Mouse (Mus musculus) lung, postnatal 0 days (tissue): ENCODE results near the gene Gpank1. TPM values are rescaled to one million over a fixed set of nuclear protein-coding genes. Genes with fewer than 3 reads are reported as not detected.

Source experiments
- ATAC-seq: fragments of 200-750 bp; cut with Nextera tagmentation; 2 replicates; pipeline ENCODE4 v1.8.0; 2017; ENCODE audit warnings: moderate library complexity
- DNase-seq: peaks from one replicate; pipeline ENCODE4 v3.0.0-alpha.2; 2016; ENCODE audit warnings: low spot score
- H3K27ac ChIP-seq: fragments of 300-500 bp; sonication (generic); 2 replicates; pipeline ENCODE4 v1.5.1; 2014; ENCODE audit warnings: antibody characterized with exemption, mild to moderate bottlenecking, low read length, mixed read lengths
- H3K27me3 ChIP-seq: fragments of 300-500 bp; sonication (generic); replicated peaks from 2 replicates; pipeline ENCODE4 v1.6.1; 2014; ENCODE audit warnings: low read length, mixed read lengths; ENCODE audit not compliant: insufficient read depth
- H3K36me3 ChIP-seq: fragments of 300-500 bp; sonication (generic); 2 replicates; pipeline ENCODE4 v1.6.1; 2014; ENCODE audit warnings: low read length, mixed read lengths; ENCODE audit not compliant: insufficient read depth
- H3K4me1 ChIP-seq: fragments of 300-500 bp; sonication (generic); 2 replicates; pipeline ENCODE4 v1.6.1; 2014; ENCODE audit warnings: antibody characterized with exemption, low read depth, low read length, mixed read lengths; ENCODE audit not compliant: insufficient read depth
- H3K4me2 ChIP-seq: fragments of 300-500 bp; sonication (generic); replicated peaks from 2 replicates; pipeline ENCODE4 v1.6.1; 2014; ENCODE audit warnings: low read depth, mild to moderate bottlenecking, low read length, moderate library complexity, mixed read lengths
- H3K4me3 ChIP-seq: fragments of 300-500 bp; sonication (generic); 2 replicates; pipeline ENCODE4 v1.5.1; 2014; ENCODE audit warnings: low read depth, low read length
- H3K9ac ChIP-seq: fragments of 300-500 bp; sonication (generic); replicated peaks from 2 replicates; pipeline ENCODE4 v1.6.1; 2014; ENCODE audit warnings: low read depth, mild to moderate bottlenecking
- H3K9me3 ChIP-seq: fragments of 300-500 bp; sonication (generic); 2 replicates; pipeline ENCODE4 v1.6.1; 2016; ENCODE audit warnings: low read length, mixed read lengths
- CTCF ChIP-seq: IDR thresholded peaks from 2 replicates; pipeline ENCODE4 v1.5.1; 2016; ENCODE audit warnings: antibody characterized with exemption, mild to moderate bottlenecking
- EP300 ChIP-seq: IDR thresholded peaks from 2 replicates; pipeline ENCODE4 v1.6.1; 2016; ENCODE audit warnings: antibody characterized with exemption, mild to moderate bottlenecking, control low read depth
- WGBS: fragments of 180-500 bp; shearing (Covaris S2); extraction: QIAGEN DNeasy Blood & Tissue Kit; methylation state at CpG from one replicate; pipeline ENCODE4 v1.1.7; 2014; 5-methylcytosine and 5-hydroxymethylcytosine counted together
- polyA plus RNA-seq: library from polyadenylated mRNA; unstranded; fragments of >200 nt; fragmentation: Nextera tagmentation; extraction: Ambion mirVana; gene quantifications from 2 replicates; pipeline ENCODE4 v1.2.1, GENCODE M21; 2015

Gpank1 gene
- polyA plus RNA-seq, result 16.0 and 18.5 TPM in 2 replicates

GRCm38 (mm10) chr17:35121143-35121799, at the start of gene Gpank1:
TSS of gene Gpank1 (plus strand) at chr17:35121455.
- peaks cover 8% of the 10 kb centered on the region for H3K4me1 ChIP-seq
- no peaks in the 10 kb centered on the region for H3K9me3 ChIP-seq
- peak; percentile 13; the same call in 1 of the 2 replicates for TF ChIP-seq CTCF
- peak; percentile 64 for TF ChIP-seq EP300
- peak within 1 kb of the TSS; percentile 93 for H3K4me2 ChIP-seq
- H3K27me3 ChIP-seq, result no peaks in the 10 kb centered on the region
- peak within 1 kb of the TSS; percentile 94 for H3K9ac ChIP-seq
- DNase-seq (peak; percentile 100), ATAC-seq (peak; percentile 97)
- WGBS, result under 1% methylated on average over 50 of the region's 50 CpGs
- H3K4me3 ChIP-seq, result peak within 1 kb of the TSS; percentile 84
- H3K27ac ChIP-seq, result peak within 1 kb of the TSS; percentile 95
- peaks cover 4% of the 10 kb centered on the region; the same call in 1 of the 2 replicates for H3K36me3 ChIP-seq

DNA sequence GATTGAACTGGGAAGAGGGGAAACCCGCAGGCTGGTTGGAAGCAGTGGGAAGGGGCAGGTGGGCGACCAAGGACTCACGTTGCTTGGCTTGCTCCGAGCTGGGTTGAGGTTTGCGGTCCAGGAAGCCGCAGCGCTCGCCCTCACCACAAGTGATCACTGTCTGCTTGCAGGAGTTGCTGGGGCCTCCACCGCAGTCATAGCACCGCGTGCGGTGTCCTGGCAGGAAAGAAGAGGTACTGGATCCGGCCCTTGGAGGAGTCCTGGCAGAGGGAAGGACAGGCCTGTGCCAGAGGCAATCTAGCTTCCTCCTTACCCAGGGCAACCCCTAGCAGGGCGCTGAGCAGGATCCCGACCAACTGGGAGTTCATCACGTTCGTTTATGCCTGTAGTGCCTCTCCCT, 47.2 kb upstream of the Gpank1 start:
- 58% methylated on average over 17 of the region's 17 CpGs for WGBS
- TF ChIP-seq EP300 (no peak), CTCF (no peak)

GRCm38 (mm10) chr17:35076507-35077176, 44.6 kb upstream of the Gpank1 start, which contains the start of gene Ly6g6e:
TSS of gene Ly6g6e (plus strand) at chr17:35076902.
- DNase-seq, result no peak
- Histone ChIP-seq H3K4me1 (no peaks in the 10 kb centered on the region), H3K9ac (peak within 1 kb of the TSS; percentile 36), H3K27me3 (no peaks in the 10 kb centered on the region), H3K27ac (peak within 1 kb of the TSS; percentile 76), H3K4me2 (peak within 1 kb of the TSS; percentile 56), H3K36me3 (no peaks in the 10 kb centered on the region), H3K9me3 (no peaks in the 10 kb centered on the region), H3K4me3 (peak within 1 kb of the TSS; percentile 38)
- WGBS, result 35% methylated on average over 10 of the region's 10 CpGs
- ATAC-seq, result no peak
- no peak for TF ChIP-seq CTCF
- no peak for TF ChIP-seq EP300

More for the DNA sequence above, 47.2 kb upstream of the Gpank1 start:
- H3K9me3 ChIP-seq, result no peaks in the 10 kb centered on the region
- no peaks in the 10 kb centered on the region for H3K36me3 ChIP-seq
- no peak overlapping the region for H3K27ac ChIP-seq
- DNase-seq (no peak), ATAC-seq (no peak)
- H3K27me3 ChIP-seq, result no peaks in the 10 kb centered on the region
- H3K9ac ChIP-seq, result no peak overlapping the region
- H3K4me2 ChIP-seq, result no peak overlapping the region
- H3K4me3 ChIP-seq, result no peak overlapping the region
- H3K4me1 ChIP-seq, result no peaks in the 10 kb centered on the region

- H3K27me3 ChIP-seq, result no peaks in the 10 kb centered on the region
- peak overlapping the region; percentile 36 for H3K9ac ChIP-seq
- no peaks in the 10 kb centered on the region for H3K9me3 ChIP-seq
- H3K4me3 ChIP-seq, result peak overlapping the region; percentile 38
- peak overlapping the region; percentile 56 for H3K4me2 ChIP-seq
- ATAC-seq (peak; percentile 50; the same call in 1 of the 2 replicates), DNase-seq (no peak)
- no peaks in the 10 kb centered on the region for H3K36me3 ChIP-seq
- TF ChIP-seq EP300 (no peak), CTCF (no peak)
- peak overlapping the region; percentile 76 for H3K27ac ChIP-seq
- H3K4me1 ChIP-seq, result no peaks in the 10 kb centered on the region
- 24% methylated on average over 2 of the region's 2 CpGs for WGBS
Observed at GRCm38 (mm10) chr17:35077285-35077684, 44.0 kb upstream of the Gpank1 start.

DNA sequence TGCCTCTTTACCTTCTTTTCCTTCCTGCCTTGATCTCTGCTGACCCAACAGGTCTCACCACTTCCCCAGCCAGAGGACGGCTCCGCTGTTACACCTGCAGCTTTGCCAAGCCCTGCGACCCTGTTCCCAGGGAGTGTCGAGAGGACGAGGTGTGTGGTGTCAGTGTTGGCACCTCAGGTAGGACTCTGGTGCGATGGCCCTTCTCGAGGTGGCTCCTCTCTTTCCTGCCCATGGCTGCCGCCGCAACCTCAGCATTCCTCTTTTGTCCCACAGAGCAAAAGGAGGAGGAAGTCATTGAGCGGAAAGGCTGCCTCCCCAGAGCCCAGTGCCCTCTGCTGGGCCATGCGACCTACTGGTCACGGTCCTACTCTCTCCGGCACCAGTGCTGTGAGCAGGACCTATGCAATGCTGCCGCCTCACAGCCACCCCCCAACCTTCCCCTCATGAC, 43.4 kb upstream of the Gpank1 start, which contains the start of gene Ly6g6d:
Ly6g6d (minus strand) TSS at position 280 of the 448 bp plus-strand sequence.
- Histone ChIP-seq H3K9ac (peak within 1 kb of the TSS; percentile 36), H3K27ac (peak within 1 kb of the TSS; percentile 76), H3K27me3 (no peaks in the 10 kb centered on the region), H3K9me3 (no peaks in the 10 kb centered on the region), H3K4me2 (peak within 1 kb of the TSS; percentile 56), H3K4me1 (no peaks in the 10 kb centered on the region), H3K4me3 (peak within 1 kb of the TSS; percentile 38), H3K36me3 (no peaks in the 10 kb centered on the region)
- no peak for TF ChIP-seq EP300
- TF ChIP-seq CTCF, result peak; percentile 85
- peak; percentile 95 for ATAC-seq
- peak; percentile 88 for DNase-seq
- 3% methylated on average over 14 of the region's 14 CpGs for WGBS

DNA sequence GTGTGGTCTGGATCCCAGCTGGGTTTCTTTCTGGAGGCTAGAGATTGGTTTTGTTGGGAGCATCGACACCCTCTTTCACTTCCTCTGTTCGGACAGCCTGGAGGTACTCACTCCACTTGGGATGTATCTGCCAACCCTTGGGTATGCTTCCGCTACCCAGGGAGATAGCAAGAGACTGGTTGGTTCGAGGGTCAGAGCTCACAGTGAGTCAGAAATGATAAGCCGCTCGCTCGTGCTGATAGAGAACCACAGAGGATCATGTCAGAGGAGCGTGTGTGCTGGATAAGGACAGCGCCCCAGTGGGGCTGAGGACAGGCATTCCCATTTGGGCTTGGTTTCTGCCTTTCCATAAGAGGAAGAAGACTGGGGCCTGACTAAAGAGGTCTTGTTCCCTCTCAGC, 41.5 kb upstream of the Gpank1 start:
- WGBS, result 39% methylated on average over 9 of the region's 9 CpGs
- H3K4me2 ChIP-seq, result no peak overlapping the region
- DNase-seq, result no peak

More for the DNA sequence above, 41.5 kb upstream of the Gpank1 start:
- Histone ChIP-seq H3K4me1 (no peaks in the 10 kb centered on the region), H3K9me3 (no peaks in the 10 kb centered on the region), H3K27me3 (no peaks in the 10 kb centered on the region), H3K36me3 (no peaks in the 10 kb centered on the region), H3K4me3 (no peak overlapping the region), H3K27ac (no peak overlapping the region), H3K9ac (no peak overlapping the region)
- ATAC-seq, result no peak
- TF ChIP-seq EP300 (no peak), CTCF (no peak)
